Mouse (Mus musculus): ENCODE measurements around the gene Asgr1. TPM values are rescaled to one million over a fixed set of nuclear protein-coding genes. Genes with fewer than 3 reads are reported as not detected.

Gene Asgr1
- polyA plus RNA-seq, 1 experiment: 0.06 TPM

DNA sequence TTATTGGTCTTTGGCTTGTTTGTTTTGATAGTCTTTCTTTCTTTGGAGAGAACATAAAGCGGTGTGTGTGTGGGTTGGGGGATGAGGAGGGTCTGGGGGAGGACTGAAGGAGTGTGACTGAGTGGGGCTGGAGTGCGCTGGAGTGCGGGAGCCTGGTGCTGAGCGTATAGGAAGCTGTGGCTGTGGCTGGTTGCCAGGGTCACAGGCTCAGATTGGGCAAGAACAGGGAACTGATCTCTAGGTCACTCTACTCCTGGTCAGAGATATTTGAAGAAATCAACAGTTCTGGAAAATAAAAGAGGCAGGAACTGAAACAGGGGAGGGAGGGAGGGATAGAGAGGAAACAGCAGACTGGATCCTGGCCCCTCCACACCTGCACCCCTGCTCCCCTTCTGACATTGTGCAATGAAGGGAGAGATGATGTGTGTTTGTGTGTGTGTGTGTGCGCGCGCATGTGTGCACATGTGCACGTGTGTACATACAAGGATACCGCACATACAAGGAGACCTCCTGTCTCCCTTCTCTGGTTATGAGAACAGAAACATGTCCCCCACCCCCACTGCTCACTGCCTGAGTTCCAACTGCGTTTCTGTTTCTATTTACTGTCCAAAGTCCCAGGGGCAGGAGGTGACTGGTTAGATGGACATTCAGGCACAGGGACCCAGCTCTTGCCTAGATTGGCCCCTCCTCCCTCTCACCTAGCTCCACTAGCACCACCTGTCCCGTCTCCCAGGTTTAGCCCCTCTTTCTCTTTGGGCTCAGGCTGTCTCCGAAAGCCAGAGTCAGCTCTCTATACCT is 38.3 kb downstream of the Asgr1 start, which contains the start of gene Asgr2:
Gene Asgr2 (plus strand): TSS at position 659 of the 798 bp plus-strand sequence.
- Histone ChIP-seq H3ac (ENCODE audit: control insufficient read depth, insufficient read length) (no peak within 1 kb of the TSS), H3K27me3 (ENCODE audit: control insufficient read depth, insufficient read depth, insufficient read length) (no peaks in the 10 kb centered on the region), H3K79me2 (ENCODE audit: control insufficient read depth, insufficient read depth) (no peaks in the 10 kb centered on the region), H3K4me2 (ENCODE audit: low read depth) (no peak within 1 kb of the TSS), H3K4me3 (no peak within 1 kb of the TSS), H3K36me3 (ENCODE audit: control insufficient read depth, insufficient read depth) (no peaks in the 10 kb centered on the region)
- no peak for TF ChIP-seq REST (IDR thresholded peaks at IDR 0.05; ENCODE audit: insufficient read depth, insufficient read length)
- TF ChIP-seq POLR2A (IDR thresholded peaks at IDR 0.05; ENCODE audit: insufficient read length, low read depth): no peak
- no peak for TF ChIP-seq TCF12 (IDR thresholded peaks at IDR 0.05; ENCODE audit: insufficient read depth, poor library complexity, severe bottlenecking)
- no peak for TF ChIP-seq USF1 (IDR thresholded peaks at IDR 0.05; ENCODE audit: low read depth)
- TF ChIP-seq E2F4 (IDR thresholded peaks at IDR 0.05; ENCODE audit: insufficient read depth): no peak
- TF ChIP-seq POLR2AphosphoS2 (IDR thresholded peaks at IDR 0.05; ENCODE audit: insufficient read length, low read depth): no peak
- TF ChIP-seq CEBPB (IDR thresholded peaks at IDR 0.05; ENCODE audit: insufficient read depth, poor library complexity, severe bottlenecking): no peak
- TF ChIP-seq MYOG (IDR thresholded peaks at IDR 0.05; ENCODE audit: control insufficient read depth in 1 of 3, insufficient read depth in 1 of 3, insufficient read length in 2 of 3, low read depth in 2 of 3): no peak
- no peak for TF ChIP-seq MYOD1 (IDR thresholded peaks at IDR 0.05; ENCODE audit: control insufficient read depth in 1 of 3, insufficient read length in 2 of 3, low read depth in 2 of 3)
- TF ChIP-seq SRF (IDR thresholded peaks at IDR 0.05; ENCODE audit: control insufficient read depth, insufficient read length, low read depth): no peak
- no peak for TF ChIP-seq MAX (IDR thresholded peaks at IDR 0.05; ENCODE audit: low read depth)
- no peak for TF ChIP-seq TCF3 (IDR thresholded peaks at IDR 0.05; ENCODE audit: insufficient read length, low read depth)

DNA sequence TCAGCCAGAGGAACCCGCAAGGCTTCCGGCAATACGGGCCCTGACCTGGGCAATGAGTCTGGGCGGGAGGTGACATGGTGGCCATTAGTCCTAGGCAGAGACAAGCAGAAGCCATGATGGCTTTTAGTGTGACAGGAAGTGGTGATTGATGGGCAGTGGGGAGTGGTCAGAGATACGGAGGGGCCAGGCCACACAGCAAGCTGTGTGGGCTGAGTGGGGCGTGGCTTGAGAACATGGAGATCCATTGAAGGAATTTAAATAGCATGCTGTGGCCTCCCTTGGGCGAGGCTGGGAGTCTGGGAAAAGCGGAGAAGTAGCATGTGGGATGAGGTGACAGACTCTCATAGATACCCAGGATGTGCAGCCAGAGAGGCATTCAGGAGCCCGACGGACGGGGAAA is 43.5 kb downstream of the Asgr1 start:
- Histone ChIP-seq H3K4me3 (no peak overlapping the region), H3ac (ENCODE audit: control insufficient read depth, insufficient read length) (no peak overlapping the region), H3K4me2 (ENCODE audit: low read depth) (no peak overlapping the region), H3K79me2 (ENCODE audit: control insufficient read depth, insufficient read depth) (no peaks in the 10 kb centered on the region), H3K27me3 (ENCODE audit: control insufficient read depth, insufficient read depth, insufficient read length) (no peaks in the 10 kb centered on the region), H3K36me3 (ENCODE audit: control insufficient read depth, insufficient read depth) (no peaks in the 10 kb centered on the region)
- TF ChIP-seq TCF12 (IDR thresholded peaks at IDR 0.05; ENCODE audit: insufficient read depth, poor library complexity, severe bottlenecking) (no peak), MYOD1 (IDR thresholded peaks at IDR 0.05; ENCODE audit: control insufficient read depth in 1 of 3, insufficient read length in 2 of 3, low read depth in 2 of 3) (no peak), SRF (IDR thresholded peaks at IDR 0.05; ENCODE audit: control insufficient read depth, insufficient read length, low read depth) (no peak), TCF3 (IDR thresholded peaks at IDR 0.05; ENCODE audit: insufficient read length, low read depth) (no peak), CEBPB (IDR thresholded peaks at IDR 0.05; ENCODE audit: insufficient read depth, poor library complexity, severe bottlenecking) (no peak), POLR2AphosphoS2 (IDR thresholded peaks at IDR 0.05; ENCODE audit: insufficient read length, low read depth) (no peak), POLR2A (IDR thresholded peaks at IDR 0.05; ENCODE audit: insufficient read length, low read depth) (no peak), MYOG (IDR thresholded peaks at IDR 0.05; ENCODE audit: control insufficient read depth in 1 of 3, insufficient read depth in 1 of 3, insufficient read length in 2 of 3, low read depth in 2 of 3) (no peak)

GRCm38 (mm10) chr11:70099102-70099501 is 45.2 kb downstream of the Asgr1 start:
- TF ChIP-seq POLR2A (IDR thresholded peaks at IDR 0.05; ENCODE audit: insufficient read length, low read depth) (no peak), MYOD1 (IDR thresholded peaks at IDR 0.05; ENCODE audit: control insufficient read depth in 1 of 3, insufficient read length in 2 of 3, low read depth in 2 of 3) (no peak), USF1 (IDR thresholded peaks at IDR 0.05; ENCODE audit: low read depth) (no peak), TCF3 (IDR thresholded peaks at IDR 0.05; ENCODE audit: insufficient read length, low read depth) (no peak), MYOG (IDR thresholded peaks at IDR 0.05; ENCODE audit: control insufficient read depth in 1 of 3, insufficient read depth in 1 of 3, insufficient read length in 2 of 3, low read depth in 2 of 3) (no peak), SRF (IDR thresholded peaks at IDR 0.05; ENCODE audit: control insufficient read depth, insufficient read length, low read depth) (no peak)
- Histone ChIP-seq H3K4me2 (ENCODE audit: low read depth) (no peak overlapping the region), H3K79me2 (ENCODE audit: control insufficient read depth, insufficient read depth) (no peaks in the 10 kb centered on the region), H3K27me3 (ENCODE audit: control insufficient read depth, insufficient read depth, insufficient read length) (no peaks in the 10 kb centered on the region), H3K4me3 (no peak overlapping the region), H3K36me3 (ENCODE audit: control insufficient read depth, insufficient read depth) (no peaks in the 10 kb centered on the region), H3ac (ENCODE audit: control insufficient read depth, insufficient read length) (no peak overlapping the region)

GRCm38 (mm10) chr11:70099809-70100208 is 45.9 kb downstream of the Asgr1 start:
- Histone ChIP-seq H3K36me3 (ENCODE audit: control insufficient read depth, insufficient read depth) (no peaks in the 10 kb centered on the region), H3K79me2 (ENCODE audit: control insufficient read depth, insufficient read depth) (no peaks in the 10 kb centered on the region), H3ac (ENCODE audit: control insufficient read depth, insufficient read length) (no peak overlapping the region), H3K4me2 (ENCODE audit: low read depth) (no peak overlapping the region), H3K27me3 (ENCODE audit: control insufficient read depth, insufficient read depth, insufficient read length) (no peaks in the 10 kb centered on the region), H3K4me3 (no peak overlapping the region)
- TF ChIP-seq TCF3 (IDR thresholded peaks at IDR 0.05; ENCODE audit: insufficient read length, low read depth): no peak
- no peak for TF ChIP-seq MYOG (IDR thresholded peaks at IDR 0.05; ENCODE audit: control insufficient read depth in 1 of 3, insufficient read depth in 1 of 3, insufficient read length in 2 of 3, low read depth in 2 of 3)
- no peak for TF ChIP-seq CEBPB (IDR thresholded peaks at IDR 0.05; ENCODE audit: insufficient read depth, poor library complexity, severe bottlenecking)
- no peak for TF ChIP-seq E2F4 (IDR thresholded peaks at IDR 0.05; ENCODE audit: insufficient read depth)
- no peak for TF ChIP-seq SRF (IDR thresholded peaks at IDR 0.05; ENCODE audit: control insufficient read depth, insufficient read length, low read depth)
- no peak for TF ChIP-seq USF1 (IDR thresholded peaks at IDR 0.05; ENCODE audit: low read depth)
- no peak for TF ChIP-seq POLR2A (IDR thresholded peaks at IDR 0.05; ENCODE audit: insufficient read length, low read depth)
- TF ChIP-seq POLR2AphosphoS2 (IDR thresholded peaks at IDR 0.05; ENCODE audit: insufficient read length, low read depth): no peak
- TF ChIP-seq MAX (IDR thresholded peaks at IDR 0.05; ENCODE audit: low read depth): no peak
- TF ChIP-seq TCF12 (IDR thresholded peaks at IDR 0.05; ENCODE audit: insufficient read depth, poor library complexity, severe bottlenecking): no peak
- TF ChIP-seq MYOD1 (IDR thresholded peaks at IDR 0.05; ENCODE audit: control insufficient read depth in 1 of 3, insufficient read length in 2 of 3, low read depth in 2 of 3): no peak
- TF ChIP-seq REST (IDR thresholded peaks at IDR 0.05; ENCODE audit: insufficient read depth, insufficient read length): no peak
